Mouse (Mus musculus) neural tube, embryonic 12.5 days (tissue): Measurements from ENCODE around the gene Hectd2. TPM values are rescaled to one million over a fixed set of nuclear protein-coding genes. Genes with fewer than 3 reads are reported as not detected.

ENCODE experiments used
- ATAC-seq: fragments of 200-750 bp; cut with Nextera tagmentation; 2 replicates; pipeline ENCODE4 v1.8.0; 2017; ENCODE audit warnings: low read depth, mild to moderate bottlenecking, moderate TSS enrichment, moderate library complexity; ENCODE audit not compliant: low FRiP score
- H3K27ac ChIP-seq: fragments of 300-500 bp; sonication (generic); 2 replicates; pipeline ENCODE4 v1.5.1; 2016
- H3K27me3 ChIP-seq: fragments of 300-500 bp; sonication (generic); replicated peaks from 2 replicates; pipeline ENCODE4 v1.6.1; 2016; ENCODE audit warnings: mild to moderate bottlenecking
- H3K36me3 ChIP-seq: fragments of 300-500 bp; sonication (generic); 2 replicates; pipeline ENCODE4 v1.6.1; 2016; ENCODE audit warnings: mild to moderate bottlenecking
- H3K4me1 ChIP-seq: fragments of 300-500 bp; sonication (generic); 2 replicates; pipeline ENCODE4 v1.6.1; 2016
- H3K4me2 ChIP-seq: fragments of 300-500 bp; sonication (generic); replicated peaks from 2 replicates; pipeline ENCODE4 v1.6.1; 2016; ENCODE audit warnings: mild to moderate bottlenecking
- H3K4me3 ChIP-seq: fragments of 300-500 bp; sonication (generic); 2 replicates; pipeline ENCODE4 v1.5.1; 2016
- H3K9ac ChIP-seq: fragments of 300-500 bp; sonication (generic); 2 replicates; pipeline ENCODE4 v1.6.1; 2016; ENCODE audit warnings: mild to moderate bottlenecking
- H3K9me3 ChIP-seq: fragments of 300-500 bp; sonication (generic); 2 replicates; pipeline ENCODE4 v1.6.1; 2016; ENCODE audit warnings: mild to moderate bottlenecking
- WGBS: fragments of 180-500 bp; shearing (Covaris S2); methylation state at CpG from one replicate; pipeline ENCODE4 v1.1.7; 2016; 5-methylcytosine and 5-hydroxymethylcytosine counted together
- polyA plus RNA-seq: library from polyadenylated mRNA; unstranded; fragments of >200 nt; fragmentation: Nextera tagmentation; extraction: Ambion mirVana; gene quantifications from 2 replicates; pipeline ENCODE4 v1.2.1, GENCODE M21; 2016

Hectd2 gene
- polyA plus RNA-seq, 1 experiment from 2014 or later: 7.1 TPM

- no peaks in the 10 kb centered on the region for H3K9me3 ChIP-seq
- H3K27me3 ChIP-seq: no peaks in the 10 kb centered on the region
- H3K4me3 ChIP-seq: no peak overlapping the region
- H3K9ac ChIP-seq: no peak overlapping the region
- no peaks in the 10 kb centered on the region for H3K36me3 ChIP-seq
- H3K27ac ChIP-seq: no peak overlapping the region
- no peaks in the 10 kb centered on the region for H3K4me1 ChIP-seq
- ATAC-seq: no peak
- WGBS: 75% methylated on average over 6 of the region's 6 CpGs
- no peak overlapping the region for H3K4me2 ChIP-seq
Measured at GRCm38 (mm10) chr19:36664417-36664816, 110.0 kb downstream of the Hectd2 start.

GRCm38 (mm10) chr19:36665206-36665605, 110.8 kb downstream of the Hectd2 start:
- no peak overlapping the region for H3K27ac ChIP-seq
- no peaks in the 10 kb centered on the region for H3K36me3 ChIP-seq
- H3K27me3 ChIP-seq: no peaks in the 10 kb centered on the region
- WGBS: 90% methylated on average over 7 of the region's 7 CpGs
- H3K4me3 ChIP-seq: no peak overlapping the region
- H3K9ac ChIP-seq: no peak overlapping the region
- H3K4me1 ChIP-seq: no peaks in the 10 kb centered on the region; the same call in 1 of the 2 replicates
- no peak overlapping the region for H3K4me2 ChIP-seq
- ATAC-seq: no peak
- H3K9me3 ChIP-seq: no peaks in the 10 kb centered on the region

- H3K27ac ChIP-seq: no peak overlapping the region
- H3K4me1 ChIP-seq: no peaks in the 10 kb centered on the region; the same call in 1 of the 2 replicates
- no peak for ATAC-seq
- 81% methylated on average over 5 of the region's 5 CpGs for WGBS
- H3K4me3 ChIP-seq: no peak overlapping the region
- no peak overlapping the region for H3K4me2 ChIP-seq
- no peaks in the 10 kb centered on the region for H3K27me3 ChIP-seq
- H3K9ac ChIP-seq: no peak overlapping the region
- no peaks in the 10 kb centered on the region for H3K9me3 ChIP-seq
- H3K36me3 ChIP-seq: no peaks in the 10 kb centered on the region
Measured at GRCm38 (mm10) chr19:36665641-36666040, 111.2 kb downstream of the Hectd2 start.

GRCm38 (mm10) chr19:36666471-36666870, 112.0 kb downstream of the Hectd2 start:
- Histone ChIP-seq H3K4me3 (no peak overlapping the region), H3K27me3 (no peaks in the 10 kb centered on the region), H3K27ac (no peak overlapping the region), H3K4me1 (no peaks in the 10 kb centered on the region; the same call in 1 of the 2 replicates), H3K9me3 (no peaks in the 10 kb centered on the region), H3K4me2 (no peak overlapping the region), H3K9ac (no peak overlapping the region), H3K36me3 (no peaks in the 10 kb centered on the region)
- no peak for ATAC-seq
- 95% methylated on average over 5 of the region's 5 CpGs for WGBS

GRCm38 (mm10) chr19:36667368-36667767, 112.9 kb downstream of the Hectd2 start:
- H3K4me1 ChIP-seq: no peaks in the 10 kb centered on the region; the same call in 1 of the 2 replicates
- WGBS: 92% methylated on average over 6 of the region's 6 CpGs
- no peaks in the 10 kb centered on the region for H3K9me3 ChIP-seq
- H3K4me3 ChIP-seq: no peak overlapping the region
- no peak overlapping the region for H3K27ac ChIP-seq
- no peak overlapping the region for H3K4me2 ChIP-seq
- H3K9ac ChIP-seq: no peak overlapping the region
- no peaks in the 10 kb centered on the region for H3K36me3 ChIP-seq
- ATAC-seq: no peak
- no peaks in the 10 kb centered on the region for H3K27me3 ChIP-seq

- no peak overlapping the region for H3K9ac ChIP-seq
- 80% methylated on average over 1 of the region's 1 CpGs for WGBS
- no peak for ATAC-seq
- no peak overlapping the region for H3K4me3 ChIP-seq
- no peak overlapping the region for H3K4me2 ChIP-seq
- no peaks in the 10 kb centered on the region for H3K36me3 ChIP-seq
- no peaks in the 10 kb centered on the region for H3K9me3 ChIP-seq
- no peaks in the 10 kb centered on the region; the same call in 1 of the 2 replicates for H3K4me1 ChIP-seq
- no peak overlapping the region for H3K27ac ChIP-seq
- no peaks in the 10 kb centered on the region for H3K27me3 ChIP-seq
Measured at GRCm38 (mm10) chr19:36668098-36668497, 113.7 kb downstream of the Hectd2 start.

GRCm38 (mm10) chr19:36668881-36669639, 114.6 kb downstream of the Hectd2 start:
- Histone ChIP-seq H3K9ac (no peak overlapping the region), H3K27ac (no peak overlapping the region), H3K9me3 (no peaks in the 10 kb centered on the region), H3K27me3 (no peaks in the 10 kb centered on the region), H3K36me3 (no peaks in the 10 kb centered on the region), H3K4me2 (no peak overlapping the region), H3K4me3 (no peak overlapping the region), H3K4me1 (no peaks in the 10 kb centered on the region; the same call in 1 of the 2 replicates)
- 63% methylated on average over 2 of the region's 2 CpGs for WGBS
- ATAC-seq: no peak

GRCm38 (mm10) chr19:36669720-36670451, 115.4 kb downstream of the Hectd2 start:
- Histone ChIP-seq H3K9me3 (no peaks in the 10 kb centered on the region), H3K4me2 (no peak overlapping the region), H3K36me3 (no peaks in the 10 kb centered on the region), H3K27me3 (no peaks in the 10 kb centered on the region), H3K4me3 (no peak overlapping the region), H3K9ac (no peak overlapping the region), H3K4me1 (no peaks in the 10 kb centered on the region; the same call in 1 of the 2 replicates), H3K27ac (no peak overlapping the region)
- ATAC-seq: no peak
- WGBS: 40% methylated on average over 5 of the region's 5 CpGs

Other genes with a start within 250 kb of the Hectd2 start
- 8.4 and 8.8 TPM in 2 replicates for gene Pcgf5, start 206.3 kb upstream of the Hectd2 start, polyA plus RNA-seq
- gene Ppp1r3c, start 182.0 kb downstream of the Hectd2 start, polyA plus RNA-seq: 3.5 and 3.9 TPM in 2 replicates